Mouse (Mus musculus) large intestine, adult 2 months (tissue): ENCODE data around the gene Chchd4. TPM values are rescaled to one million over a fixed set of nuclear protein-coding genes. Genes with fewer than 3 reads are reported as not detected.

Experiments used
- DNase-seq: peaks from one replicate; pipeline ENCODE4 v3.0.0-alpha.2; 2012; ENCODE audit warnings: low read depth, low spot score
- WGBS: fragments of 180-500 bp; shearing (Covaris S2); methylation state at CpG from one replicate; pipeline ENCODE4 v1.1.7; 2018; 5-methylcytosine and 5-hydroxymethylcytosine counted together
- polyA plus RNA-seq: library from polyadenylated mRNA; depleted of rRNA; stranded (reverse); fragments of >200 nt; gene quantifications from 2 replicates; pipeline ENCODE4 v1.2.3, GENCODE M21; 2012; rRNA removed

Gene Chchd4
- polyA plus RNA-seq: 9.0 and 10.3 TPM in 2 replicates

DNA sequence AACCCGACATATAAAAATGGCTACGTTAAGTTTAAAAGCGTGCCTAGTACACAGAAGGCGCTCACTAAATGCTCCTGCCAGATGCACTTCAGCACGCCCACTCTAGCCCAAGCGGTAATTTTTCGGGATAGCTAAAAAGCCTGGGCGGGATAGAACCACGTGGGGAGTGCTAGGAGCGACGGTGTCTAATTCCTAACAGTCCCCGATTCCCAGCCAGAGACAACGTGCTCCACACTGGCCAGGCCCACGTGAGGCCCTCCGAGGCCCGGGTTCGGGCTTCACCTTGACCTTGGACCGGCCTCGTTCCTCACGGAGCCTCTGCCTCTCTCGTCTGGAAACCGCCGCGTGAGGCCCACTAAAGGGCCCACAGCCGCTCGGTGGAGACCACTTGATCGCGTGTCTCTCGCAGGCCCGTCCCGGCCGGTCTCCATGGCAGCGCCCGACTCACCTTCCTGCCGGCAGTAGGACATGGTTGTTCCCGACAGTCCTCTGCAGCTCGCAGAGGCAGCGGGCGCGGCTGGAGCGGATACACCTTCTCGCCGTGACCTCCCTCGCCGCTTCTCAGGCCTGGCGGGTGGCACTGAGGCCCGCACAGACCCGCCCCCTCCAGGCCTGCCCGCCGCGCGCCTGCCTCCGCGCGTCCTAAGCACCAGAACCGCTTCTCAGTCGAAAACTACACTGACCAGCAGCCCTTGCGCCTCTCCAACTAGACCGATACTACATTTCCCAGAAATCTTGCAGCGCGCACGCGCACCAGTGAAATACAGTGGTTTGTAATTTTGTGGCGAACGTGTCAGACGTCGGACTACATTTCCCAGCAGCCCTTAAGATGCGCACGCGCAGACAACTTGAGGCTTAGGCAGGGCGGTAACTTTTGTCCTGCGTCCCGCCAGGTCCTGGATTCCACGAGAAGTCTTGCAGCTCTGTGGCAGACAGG, at the start of gene Chchd4, which contains the start of gene Tmem43:
Gene Chchd4, minus strand, starts transcription at position 679 of the 937 bp plus-strand sequence.
Gene Tmem43, plus strand, starts transcription at position 836 of the 937 bp plus-strand sequence.
- DNase-seq: peak; percentile 100
- WGBS: under 1% methylated on average over 74 of the region's 74 CpGs

DNA sequence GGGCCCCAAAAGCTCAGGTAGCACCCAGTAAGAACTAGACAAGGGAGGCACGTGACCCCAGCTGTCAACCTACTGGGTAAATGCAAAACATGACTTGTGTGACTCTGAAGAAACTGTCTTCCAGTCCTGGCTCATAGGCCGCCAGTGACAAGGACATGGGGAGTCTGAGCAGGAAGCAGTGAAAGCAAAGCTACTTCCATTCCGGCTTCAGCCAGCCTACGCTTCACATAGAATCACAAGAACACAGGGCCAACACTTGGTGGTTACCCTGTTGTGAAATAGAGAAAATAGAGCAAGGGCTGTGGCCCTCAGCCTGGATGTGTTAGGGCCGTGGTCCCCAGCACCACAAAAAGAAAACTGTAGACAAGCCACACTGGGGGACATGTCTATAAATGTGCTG, 49.5 kb upstream of the Chchd4 start:
- DNase-seq: no peak
- 92% methylated on average over 5 of the region's 5 CpGs for WGBS

DNA sequence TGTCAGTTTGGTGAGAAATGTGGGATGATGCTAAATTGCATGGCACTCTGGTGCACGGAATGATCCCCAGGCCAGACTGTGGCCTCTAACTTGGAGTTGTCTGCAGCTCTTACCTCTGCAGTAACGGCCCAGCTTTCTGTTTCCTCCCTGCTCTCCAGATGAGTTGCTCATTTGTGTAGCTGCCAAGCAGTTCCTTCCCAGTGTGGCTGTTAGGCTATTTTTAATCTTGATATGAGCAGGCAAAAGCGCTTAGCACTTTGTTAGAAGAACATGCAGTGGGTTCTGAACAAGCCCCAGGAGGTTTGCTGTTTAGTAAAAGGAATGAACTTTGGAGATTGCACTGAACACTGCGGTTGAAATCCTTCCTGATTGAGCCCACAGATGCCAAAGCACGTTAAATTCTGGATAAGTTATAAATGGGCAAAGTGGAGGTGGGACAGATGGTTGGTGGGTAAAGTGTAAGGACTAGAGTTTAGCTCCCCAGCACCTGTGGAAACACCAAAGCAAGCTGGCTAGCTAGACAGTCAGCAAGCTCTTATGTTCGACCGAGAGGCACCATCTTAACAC, 45.2 kb upstream of the Chchd4 start:
- DNase-seq: no peak
- 81% methylated on average over 7 of the region's 7 CpGs for WGBS

DNA sequence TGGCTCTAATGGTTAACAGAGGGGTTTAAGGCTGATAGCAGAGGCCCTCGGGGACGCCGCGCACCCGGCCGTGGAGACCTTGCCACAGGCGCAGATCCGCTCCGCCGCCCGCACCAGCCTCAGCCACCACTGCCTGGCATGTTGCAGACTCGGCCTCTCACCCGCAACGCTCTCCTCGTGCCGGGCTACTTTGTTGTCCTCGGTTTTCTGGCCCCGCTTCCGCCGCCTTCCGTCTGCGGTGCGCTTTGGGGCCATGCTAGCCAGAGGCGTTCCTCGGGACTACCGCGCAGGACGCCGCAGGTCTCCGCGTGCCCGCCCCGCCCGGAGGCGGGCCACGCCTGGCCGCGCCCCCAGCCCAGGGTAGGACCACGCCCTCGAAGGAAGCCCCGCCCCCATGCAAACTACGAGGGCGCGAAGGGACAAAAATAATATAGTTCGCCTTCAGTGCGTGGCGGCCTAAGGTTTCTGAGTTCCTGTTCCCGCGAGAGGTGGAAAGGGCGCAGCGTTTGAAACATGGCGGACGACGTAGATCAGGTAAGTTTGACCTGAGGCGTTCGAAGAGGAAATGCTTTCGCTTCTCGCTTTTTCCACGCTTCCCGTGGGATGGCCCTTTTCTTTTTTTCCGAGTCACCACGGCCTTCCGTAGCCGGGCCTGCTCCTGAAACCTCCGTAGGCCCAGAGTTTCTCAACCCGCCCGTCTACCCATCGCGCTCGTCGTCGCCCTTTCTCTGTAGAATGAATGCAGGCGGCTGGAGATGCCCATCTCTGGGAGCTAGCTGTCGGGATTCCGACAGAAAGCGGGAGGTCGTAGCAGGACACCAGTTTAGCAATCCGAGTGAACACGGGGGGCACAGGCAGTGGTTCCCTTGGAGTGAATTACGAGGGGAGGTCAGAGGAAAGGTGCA, 42.5 kb upstream of the Chchd4 start, which contains the start of the genes Xpc and Lsm3:
Gene Xpc, minus strand, starts transcription at position 344 of the 905 bp plus-strand sequence.
Gene Lsm3, plus strand, starts transcription at position 384 of the 905 bp plus-strand sequence.
- peak; percentile 89 for DNase-seq
- WGBS: under 1% methylated on average over 80 of the region's 80 CpGs

DNA sequence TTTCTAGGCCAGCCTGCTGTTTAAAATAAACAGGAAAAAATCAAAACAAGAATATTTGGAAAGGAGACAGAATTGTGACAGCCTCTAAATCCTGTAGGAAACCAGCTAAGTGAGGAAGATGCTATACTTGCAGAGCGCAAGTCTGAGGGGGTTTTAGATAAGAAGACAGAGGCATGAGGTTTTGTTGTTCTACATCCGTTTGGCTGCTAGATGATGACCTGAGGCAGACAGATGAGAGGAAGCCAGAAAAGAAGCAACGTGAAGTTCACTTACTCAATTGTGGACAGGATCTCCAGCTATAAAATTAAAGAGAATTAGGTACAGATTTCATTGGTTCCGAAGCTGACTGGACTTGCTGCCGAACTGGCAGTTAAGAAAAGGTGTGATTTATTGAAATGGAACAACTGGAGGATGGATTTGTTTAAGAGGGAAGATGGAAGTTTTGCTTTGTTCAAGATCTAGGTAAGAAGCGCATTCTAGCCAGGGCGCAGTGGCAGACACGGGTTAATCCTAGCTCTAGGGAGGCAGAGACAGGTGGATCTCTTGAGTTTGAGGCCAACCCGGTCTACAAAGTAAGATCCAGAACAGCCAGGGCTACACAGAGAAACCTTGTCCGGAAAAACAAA, 41.5 kb upstream of the Chchd4 start:
- no peak for DNase-seq

DNA sequence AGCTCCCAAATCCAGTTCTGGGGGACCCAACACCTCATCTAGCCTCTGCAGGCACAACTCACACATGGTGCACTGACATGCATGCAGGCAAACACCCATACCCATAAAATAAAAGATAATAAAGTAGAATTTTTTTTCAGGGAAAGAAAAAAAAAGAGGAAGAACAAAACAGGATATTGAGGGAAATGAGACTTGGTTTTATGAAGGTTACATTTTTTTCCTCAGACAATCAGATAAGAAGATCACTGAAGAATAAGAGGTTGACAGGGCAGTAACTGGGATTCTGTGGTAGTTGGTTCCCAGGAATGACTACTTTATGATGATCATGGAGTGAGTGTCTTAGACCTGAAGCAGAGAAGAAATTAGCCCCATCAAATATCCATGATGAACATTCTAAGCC, 40.8 kb upstream of the Chchd4 start:
- no peak for DNase-seq

More for the DNA sequence above, 41.5 kb upstream of the Chchd4 start:
- 13% methylated on average over 10 of the region's 10 CpGs for WGBS

DNA sequence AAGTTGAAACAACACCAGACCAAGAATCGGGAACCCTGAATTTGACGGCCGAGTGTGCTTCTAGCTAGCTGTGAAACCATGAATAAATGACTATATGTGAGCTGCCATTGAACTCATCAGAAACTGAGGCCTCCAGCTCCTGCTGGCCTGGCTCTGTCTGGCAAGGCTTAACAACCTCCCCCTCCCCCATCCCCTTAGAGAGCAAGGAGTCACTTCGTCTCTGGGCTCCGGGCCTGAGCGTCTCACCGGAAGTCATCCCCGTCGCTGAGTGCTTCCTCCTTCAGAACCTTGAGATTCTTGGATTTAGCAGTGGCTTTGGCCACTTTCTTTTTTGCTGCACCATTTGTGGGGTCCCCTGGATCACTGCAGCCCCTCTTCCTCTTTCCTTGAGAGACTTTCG, 36.9 kb upstream of the Chchd4 start:
- 84% methylated on average over 10 of the region's 10 CpGs for WGBS
- no peak for DNase-seq

DNA sequence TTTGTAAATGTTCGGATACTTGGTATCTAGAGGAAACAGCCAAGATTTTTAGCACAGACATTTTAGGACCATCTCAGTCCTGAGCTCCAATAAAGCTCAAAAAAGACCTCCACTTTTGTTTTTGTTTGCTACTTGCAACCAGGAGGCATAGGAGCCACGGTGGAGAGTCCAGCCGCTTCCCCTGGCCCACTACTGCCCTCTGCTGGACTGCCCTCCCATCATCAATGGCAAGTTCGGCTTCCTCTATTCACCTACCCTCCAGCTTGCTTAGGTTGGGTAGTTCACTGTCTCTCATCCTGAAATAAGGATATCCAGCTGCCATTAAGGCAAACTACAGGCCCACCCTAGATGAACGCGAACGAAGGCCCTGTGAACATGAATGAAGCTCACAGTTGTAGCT, 36.0 kb upstream of the Chchd4 start:
- WGBS: 36% methylated on average over 7 of the region's 7 CpGs
- DNase-seq: no peak

DNA sequence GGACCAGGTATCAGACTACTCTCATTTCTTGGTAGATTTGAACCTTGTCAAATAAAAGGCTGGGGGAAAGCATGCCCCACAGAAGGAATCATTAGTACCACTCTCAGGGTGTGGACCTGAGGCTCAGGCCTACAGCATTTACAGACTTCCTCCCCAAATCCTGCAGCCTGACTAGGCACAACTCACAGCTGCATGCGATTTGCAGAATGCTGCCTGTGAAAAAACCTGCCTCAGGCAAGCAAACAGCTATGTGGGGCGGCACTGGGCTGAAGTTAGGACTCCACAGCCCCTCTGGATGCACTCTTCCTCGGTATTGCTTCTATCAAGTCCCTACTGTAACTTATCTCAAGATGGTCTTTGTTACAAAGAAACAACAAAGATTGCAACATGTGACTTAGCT, 34.7 kb upstream of the Chchd4 start:
- DNase-seq: no peak
- WGBS: 89% methylated on average over 3 of the region's 3 CpGs

DNA sequence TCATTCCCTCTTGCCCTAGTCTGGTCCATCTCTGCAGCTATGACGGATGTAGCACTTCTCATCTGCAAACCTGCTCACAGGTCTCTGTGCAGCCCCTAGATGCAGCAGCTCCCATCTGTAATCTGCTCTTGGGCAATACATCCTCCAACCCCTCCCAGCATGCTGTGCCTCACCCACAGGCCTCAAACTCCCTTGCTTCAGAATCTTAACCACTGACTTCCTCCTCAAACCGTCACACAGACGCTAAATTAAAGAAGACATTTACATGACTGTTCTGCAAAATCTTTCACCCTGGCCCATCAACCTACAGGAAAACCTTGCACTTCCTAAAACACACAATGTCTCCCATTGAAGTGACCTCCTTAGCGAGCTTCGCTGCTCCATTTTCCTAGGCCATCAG, 32.7 kb upstream of the Chchd4 start:
- DNase-seq: no peak
- 88% methylated on average over 5 of the region's 5 CpGs for WGBS

DNA sequence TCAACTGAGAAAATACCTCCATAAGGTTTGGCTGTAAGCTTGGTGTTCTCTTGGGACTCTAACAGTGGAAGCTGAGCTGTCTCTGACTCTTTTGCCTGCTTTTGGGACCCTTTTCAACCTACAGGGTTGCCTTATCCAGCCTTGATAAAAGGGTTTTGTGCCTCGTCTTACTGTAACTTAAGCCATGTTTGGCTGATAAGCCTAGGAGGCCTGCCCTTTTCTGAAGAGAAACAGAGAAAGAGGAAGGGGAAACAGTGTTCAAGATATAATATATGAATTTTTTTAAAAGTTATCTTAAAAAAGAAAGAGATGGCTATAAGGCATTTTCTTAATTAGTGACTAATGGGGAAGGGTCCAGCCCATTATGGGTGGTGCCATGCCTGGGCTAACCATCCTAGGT, 30.0 kb upstream of the Chchd4 start:
- 90% methylated on average over 1 of the region's 1 CpGs for WGBS
- DNase-seq: no peak

DNA sequence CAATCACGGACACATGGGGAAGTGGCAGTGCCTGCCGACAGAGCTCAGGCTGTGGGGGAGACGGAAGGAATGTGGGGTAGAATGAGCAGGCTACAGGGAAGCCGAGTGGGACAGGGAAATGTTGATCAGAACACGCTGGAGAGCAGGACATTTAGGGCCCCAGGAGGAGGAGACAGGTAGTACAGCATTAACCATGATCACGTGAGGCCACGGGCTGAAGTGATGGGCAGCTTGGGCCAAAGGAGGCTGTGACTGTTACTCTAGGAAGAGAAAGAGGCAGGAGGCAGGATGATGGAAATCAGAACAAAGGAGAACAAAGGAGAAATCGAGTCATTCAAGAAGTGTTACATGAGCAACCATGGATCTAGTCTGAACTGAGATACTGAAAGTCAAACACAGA, 21.2 kb upstream of the Chchd4 start:
- DNase-seq: no peak

DNA sequence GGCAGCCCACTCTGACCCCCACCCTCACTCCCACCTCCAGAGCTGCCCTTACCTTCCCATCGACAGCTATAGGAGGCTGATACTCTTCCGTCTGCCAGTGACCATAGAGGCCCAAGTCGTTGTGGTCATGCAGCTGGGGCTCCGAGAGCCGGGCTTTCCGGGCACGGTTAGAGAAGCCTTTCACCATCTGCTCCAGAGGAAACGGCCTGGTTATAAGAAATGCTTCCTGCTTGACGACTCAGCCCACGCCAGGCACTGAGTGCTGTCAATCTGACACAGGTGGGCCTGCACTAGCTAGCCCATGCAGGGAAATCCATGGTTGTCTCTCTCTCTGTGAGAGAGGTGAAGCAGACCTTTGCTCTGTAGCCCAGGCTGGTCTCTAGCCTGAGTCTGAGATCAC, 19.7 kb upstream of the Chchd4 start:
- WGBS: 83% methylated on average over 10 of the region's 10 CpGs
- DNase-seq: no peak

More for the DNA sequence above, 21.2 kb upstream of the Chchd4 start:
- WGBS: 77% methylated on average over 8 of the region's 8 CpGs

DNA sequence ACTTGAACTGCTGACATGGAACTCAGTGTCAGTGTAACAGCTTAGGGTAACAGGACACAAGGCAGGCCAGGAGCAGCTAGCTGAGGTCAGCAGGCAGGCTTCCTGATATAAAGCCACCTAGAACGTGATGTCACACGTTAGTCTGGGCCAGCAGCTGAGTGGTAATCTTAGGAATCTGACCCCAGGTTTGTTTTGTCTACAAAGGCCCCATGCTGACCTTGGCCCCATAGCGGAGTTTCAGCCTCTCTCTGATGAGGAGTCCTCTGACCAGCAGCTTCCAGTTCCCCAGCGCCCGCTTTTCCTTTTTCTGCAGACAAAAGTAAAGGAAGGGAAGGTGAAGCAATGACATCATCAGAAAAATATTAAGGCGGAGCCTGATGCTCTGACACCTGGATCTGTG, 17.7 kb upstream of the Chchd4 start:
- DNase-seq: no peak
- 73% methylated on average over 6 of the region's 6 CpGs for WGBS

DNA sequence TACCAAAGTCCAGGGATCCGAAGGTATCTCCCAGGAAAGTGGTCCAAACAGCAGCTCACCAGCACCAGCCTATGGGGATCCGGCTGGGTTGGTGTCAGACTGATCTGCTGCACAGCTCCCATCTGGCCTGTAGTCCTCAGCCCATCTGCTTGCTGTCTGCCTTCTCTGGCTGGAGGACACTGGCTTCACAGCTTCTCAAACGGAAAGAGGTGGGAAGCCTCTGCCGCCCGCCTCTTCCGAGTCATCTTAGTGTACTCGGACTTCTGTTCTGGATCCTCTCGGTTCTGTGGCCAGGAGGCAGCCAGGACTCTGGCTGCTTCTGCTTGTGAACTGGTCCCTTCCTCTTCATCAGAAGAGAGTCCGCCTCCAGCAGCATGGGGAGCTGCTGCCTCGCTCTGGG, 16.5 kb upstream of the Chchd4 start:
- 70% methylated on average over 10 of the region's 10 CpGs for WGBS
- no peak for DNase-seq

DNA sequence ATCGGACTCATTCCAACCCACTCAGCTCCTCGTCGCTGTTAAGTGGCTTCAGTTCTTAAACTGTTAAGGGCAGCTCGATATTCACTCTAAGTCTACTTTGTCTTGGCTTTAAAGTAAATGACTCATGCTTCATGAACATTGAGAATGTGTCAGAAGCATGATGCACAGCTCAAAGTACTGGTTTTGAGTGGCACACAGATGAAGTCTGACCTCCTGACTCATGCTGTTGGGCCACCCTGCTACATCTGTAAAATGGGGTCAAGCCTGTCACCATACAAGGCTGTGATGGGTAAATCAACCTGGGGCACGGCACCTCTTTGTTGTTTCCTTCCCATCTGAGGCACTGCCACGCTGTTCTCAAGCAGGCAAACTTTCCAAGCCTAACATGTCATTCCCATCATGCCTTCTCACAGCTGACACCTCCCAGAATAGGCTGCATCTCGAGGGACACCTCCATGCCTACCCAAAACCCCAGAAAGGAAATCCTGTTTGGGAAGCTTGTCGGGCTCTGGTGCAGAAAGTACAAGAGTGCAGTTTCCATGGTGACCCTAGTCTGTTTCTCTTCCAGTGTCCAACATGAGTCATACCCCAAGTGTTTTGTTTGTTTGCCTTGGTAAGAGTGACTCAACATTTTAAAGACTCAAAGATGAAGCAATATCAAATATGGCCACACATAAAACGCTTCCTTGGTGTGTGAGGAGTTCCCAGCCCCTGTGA, 15.3 kb upstream of the Chchd4 start:
- 35% methylated on average over 9 of the region's 9 CpGs for WGBS
- peak; percentile 73 for DNase-seq

DNA sequence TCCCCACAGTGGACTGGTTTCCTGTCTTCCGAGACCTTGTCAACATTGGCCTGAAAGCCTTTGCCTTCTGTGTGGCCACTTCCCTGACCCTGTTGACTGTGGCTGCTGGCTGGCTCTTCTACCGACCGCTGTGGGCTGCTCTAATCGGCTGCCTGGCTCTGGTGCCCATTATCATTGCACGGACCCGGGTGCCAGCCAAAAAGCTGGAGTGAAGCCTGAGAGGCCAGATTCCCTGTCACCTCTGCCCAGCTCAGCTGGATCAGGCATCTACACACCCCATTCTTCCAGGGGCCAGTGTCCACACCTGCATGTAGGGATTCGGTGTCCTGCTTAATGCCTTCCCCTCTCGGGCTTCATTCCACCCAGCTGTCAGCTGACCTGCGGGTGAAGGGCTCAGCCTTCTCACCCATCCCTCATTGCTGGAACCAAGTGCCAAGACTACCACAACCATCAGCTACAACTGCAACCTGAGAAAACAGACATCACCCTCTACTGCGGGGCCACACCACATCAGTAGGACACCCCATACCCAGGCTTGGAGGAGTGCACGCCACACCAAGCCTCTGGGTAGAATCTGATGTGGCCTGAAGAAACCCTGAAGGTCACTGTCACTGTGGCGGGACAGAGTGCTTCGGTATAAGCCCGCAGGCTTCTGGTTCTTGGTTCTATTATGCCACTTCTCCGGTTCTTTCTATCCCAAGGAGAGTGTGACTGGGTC, 13.5 kb upstream of the Chchd4 start:
- DNase-seq: no peak
- WGBS: 93% methylated on average over 15 of the region's 15 CpGs

DNA sequence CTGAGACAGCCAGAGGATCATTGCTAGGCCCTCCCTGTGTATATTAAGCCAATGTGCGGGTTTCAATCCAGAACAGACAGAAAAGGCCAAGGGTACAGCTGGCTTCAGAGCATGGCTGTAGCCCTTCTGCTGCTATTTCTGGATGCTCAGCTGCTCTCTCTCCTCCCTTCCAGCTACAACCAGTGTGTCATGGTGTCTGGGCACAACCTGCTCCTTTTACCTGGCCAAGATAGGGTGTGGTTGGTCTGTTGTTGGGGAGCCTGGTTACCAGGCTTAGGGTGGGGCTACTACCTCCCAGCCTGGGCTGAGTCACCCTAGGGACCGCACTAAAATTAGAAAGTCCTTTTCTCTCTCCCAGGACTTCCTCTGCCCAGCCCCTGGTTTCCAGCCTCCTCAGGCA, 10.0 kb upstream of the Chchd4 start:
- no peak for DNase-seq
- WGBS: 61% methylated on average over 2 of the region's 2 CpGs
